Mouse (Mus musculus) forebrain, embryonic 11.5 days (tissue): ENCODE measurements around the gene Scgb1b7. TPM values are rescaled to one million over a fixed set of nuclear protein-coding genes. Genes with fewer than 3 reads are reported as not detected.
"Not testable (repeated sequence)": the region's sequence is repeated elsewhere in the genome, so short reads cannot be mapped to it uniquely, and the experiment has no call there.

Source experiments
- ATAC-seq: fragments of 200-750 bp; cut with Nextera tagmentation; replicated peaks from 2 replicates; pipeline ENCODE4 v1.8.0; 2017; ENCODE audit warnings: moderate TSS enrichment; ENCODE audit not compliant: low FRiP score
- DNase-seq: peaks from one replicate; pipeline ENCODE4 v3.0.0-alpha.2; 2017; ENCODE audit warnings: low spot score
- H3K27ac ChIP-seq: fragments of 300-500 bp; sonication (generic); 2 replicates; pipeline ENCODE4 v1.5.1; 2014; ENCODE audit warnings: low read depth, low read length
- H3K27me3 ChIP-seq: fragments of 300-500 bp; sonication (generic); 2 replicates; pipeline ENCODE4 v1.6.1; 2014; ENCODE audit warnings: mild to moderate bottlenecking, low read length, mixed read lengths; ENCODE audit not compliant: control insufficient read depth, insufficient read depth
- H3K36me3 ChIP-seq: fragments of 300-500 bp; sonication (generic); 2 replicates; pipeline ENCODE4 v1.6.1; 2014; ENCODE audit warnings: mild to moderate bottlenecking, low read length, moderate library complexity, mixed read lengths; ENCODE audit not compliant: control insufficient read depth, insufficient read depth
- H3K4me1 ChIP-seq: fragments of 300-500 bp; sonication (generic); replicated peaks from 2 replicates; pipeline ENCODE4 v1.6.1; 2014; ENCODE audit warnings: low read length, mixed read lengths; ENCODE audit not compliant: control insufficient read depth, insufficient read depth
- H3K4me2 ChIP-seq: fragments of 300-500 bp; sonication (generic); 2 replicates; pipeline ENCODE4 v1.6.1; 2014; ENCODE audit warnings: low read depth, mild to moderate bottlenecking, low read length, moderate library complexity, mixed read lengths; ENCODE audit not compliant: severe bottlenecking
- H3K4me3 ChIP-seq: fragments of 300-500 bp; sonication (generic); 2 replicates; pipeline ENCODE4 v1.5.1; 2014; ENCODE audit warnings: low read depth, low read length
- H3K9ac ChIP-seq: fragments of 300-500 bp; sonication (generic); 2 replicates; pipeline ENCODE4 v1.6.1; 2014; ENCODE audit warnings: low read length
- H3K9me3 ChIP-seq: fragments of 300-500 bp; sonication (generic); 2 replicates; pipeline ENCODE4 v1.6.1; 2016; ENCODE audit warnings: low read length, mixed read lengths; ENCODE audit not compliant: control insufficient read depth
- WGBS: fragments of 180-500 bp; shearing (Covaris S2); extraction: QIAGEN DNeasy Blood & Tissue Kit; methylation state at CpG from one replicate; pipeline ENCODE4 v1.1.7; 2014; 5-methylcytosine and 5-hydroxymethylcytosine counted together
- polyA plus RNA-seq: library from polyadenylated mRNA; unstranded; fragments of >200 nt; fragmentation: Nextera tagmentation; extraction: Ambion mirVana; gene quantifications from 2 replicates; pipeline ENCODE4 v1.2.1, GENCODE M21; 2014

The Scgb1b7 gene
- not detected in 2 replicates for polyA plus RNA-seq

DNA sequence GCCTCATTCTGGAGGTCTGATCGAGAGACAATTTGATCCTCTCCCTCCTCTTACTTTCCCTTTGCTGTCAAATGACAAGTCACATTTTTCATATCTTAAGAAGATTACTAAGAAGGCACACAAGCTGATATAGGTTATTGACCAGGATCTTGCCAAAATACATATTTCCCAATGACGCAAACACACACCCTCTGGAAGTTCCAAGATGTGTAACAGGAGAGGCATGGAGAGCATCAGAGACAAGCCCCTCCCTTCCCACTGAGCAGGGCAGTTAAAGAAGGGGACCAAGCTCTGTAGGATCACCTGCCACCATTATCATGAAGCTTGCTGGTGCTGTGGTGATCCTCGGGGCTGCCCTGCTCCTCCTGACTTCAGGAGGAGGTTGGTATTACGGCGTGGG lies at the start of gene Scgb1b7:
Gene Scgb1b7 (plus strand): TSS at position 301 of the 400 bp plus-strand sequence.
- ATAC-seq, H3K9ac ChIP-seq, DNase-seq, H3K9me3 ChIP-seq, H3K4me1 ChIP-seq, H3K27ac ChIP-seq, H3K36me3 ChIP-seq, H3K27me3 ChIP-seq, H3K4me2 ChIP-seq, H3K4me3 ChIP-seq: not testable (repeated sequence)
- 90% methylated on average over 3 of the region's 5 CpGs for WGBS

DNA sequence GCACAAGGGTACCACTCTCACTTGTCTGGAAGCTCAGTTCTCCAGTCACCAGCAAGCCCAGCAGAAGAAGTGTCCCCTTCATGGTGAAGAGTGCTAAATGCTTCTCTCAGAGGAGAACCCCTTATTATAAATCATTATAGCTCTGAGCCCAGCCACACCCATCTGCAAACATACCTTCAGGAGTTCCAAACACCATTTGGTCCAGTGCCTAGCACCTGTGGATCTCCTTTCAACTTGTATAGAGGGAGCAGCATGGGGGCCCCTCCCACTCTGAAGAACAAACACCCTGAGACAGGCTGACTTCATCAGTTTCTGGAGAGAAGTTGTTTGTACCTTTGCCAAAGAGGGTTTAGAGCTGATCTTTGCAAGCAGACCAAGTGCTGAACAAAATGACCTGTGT lies 6.8 kb upstream of the Scgb1b7 start, which contains the start of gene Scgb2b7:
Gene Scgb2b7 (minus strand): TSS at position 101 of the 400 bp plus-strand sequence.
- H3K9me3 ChIP-seq, H3K4me1 ChIP-seq, H3K9ac ChIP-seq, ATAC-seq, H3K27me3 ChIP-seq, H3K4me2 ChIP-seq, H3K4me3 ChIP-seq, H3K36me3 ChIP-seq, H3K27ac ChIP-seq, DNase-seq: not testable (repeated sequence)

Other genes with a start within 250 kb of the Scgb1b7 start
- not detected in 2 replicates for gene Scgb2b7, start 6.9 kb upstream of the Scgb1b7 start, polyA plus RNA-seq